Mouse (Mus musculus) kidney, postnatal 0 days (tissue): Measurements from ENCODE around the gene Nbdy. TPM values are rescaled to one million over a fixed set of nuclear protein-coding genes. Genes with fewer than 3 reads are reported as not detected.

Experiments
- ATAC-seq: fragments of 200-750 bp; cut with Nextera tagmentation; replicated peaks from 2 replicates; pipeline ENCODE4 v1.8.0; 2017; ENCODE audit warnings: low read depth, moderate number of reproducible peaks, moderate TSS enrichment, moderate library complexity; ENCODE audit not compliant: low FRiP score
- DNase-seq: peaks from one replicate; pipeline ENCODE4 v3.0.0-alpha.2; 2016; ENCODE audit warnings: low spot score
- H3K27ac ChIP-seq: fragments of 300-500 bp; sonication (generic); 2 replicates; pipeline ENCODE4 v1.5.1; 2014; ENCODE audit warnings: mild to moderate bottlenecking
- H3K27me3 ChIP-seq: fragments of 300-500 bp; sonication (generic); 2 replicates; pipeline ENCODE4 v1.6.1; 2014; ENCODE audit warnings: low read length, mixed read lengths; ENCODE audit not compliant: insufficient read depth
- H3K36me3 ChIP-seq: fragments of 300-500 bp; sonication (generic); 2 replicates; pipeline ENCODE4 v1.6.1; 2014; ENCODE audit warnings: low read length, mixed read lengths; ENCODE audit not compliant: insufficient read depth
- H3K4me1 ChIP-seq: fragments of 300-500 bp; sonication (generic); replicated peaks from 2 replicates; pipeline ENCODE4 v1.6.1; 2014; ENCODE audit warnings: antibody characterized with exemption, low read length, mixed read lengths; ENCODE audit not compliant: insufficient read depth
- H3K4me2 ChIP-seq: fragments of 300-500 bp; sonication (generic); 2 replicates; pipeline ENCODE4 v1.6.1; 2014; ENCODE audit warnings: mild to moderate bottlenecking, low read length, moderate library complexity, mixed read lengths
- H3K4me3 ChIP-seq: fragments of 300-500 bp; sonication (generic); replicated peaks from 2 replicates; pipeline ENCODE4 v1.5.1; 2014; ENCODE audit warnings: low read depth, low read length
- H3K9ac ChIP-seq: fragments of 300-500 bp; sonication (generic); 2 replicates; pipeline ENCODE4 v1.6.1; 2014; ENCODE audit warnings: low read depth, low read length
- H3K9me3 ChIP-seq: fragments of 300-500 bp; sonication (generic); replicated peaks from 2 replicates; pipeline ENCODE4 v1.6.1; 2016; ENCODE audit warnings: low read length, inconsistent platforms, mixed read lengths
- CTCF ChIP-seq: IDR thresholded peaks from 2 replicates; pipeline ENCODE4 v1.5.1; 2016; ENCODE audit warnings: antibody characterized with exemption, low read depth, mild to moderate bottlenecking, moderate library complexity
- WGBS: fragments of 180-500 bp; shearing (Covaris S2); extraction: QIAGEN DNeasy Blood & Tissue Kit; methylation state at CpG from one replicate; pipeline ENCODE4 v1.1.7; 2014; 5-methylcytosine and 5-hydroxymethylcytosine counted together
- polyA plus RNA-seq: library from polyadenylated mRNA; unstranded; fragments of >200 nt; fragmentation: Nextera tagmentation; extraction: Ambion mirVana; gene quantifications from 2 replicates; pipeline ENCODE4 v1.2.1, GENCODE M21; 2015

Nbdy gene
- polyA plus RNA-seq: 132 and 133 TPM in 2 replicates

DNA sequence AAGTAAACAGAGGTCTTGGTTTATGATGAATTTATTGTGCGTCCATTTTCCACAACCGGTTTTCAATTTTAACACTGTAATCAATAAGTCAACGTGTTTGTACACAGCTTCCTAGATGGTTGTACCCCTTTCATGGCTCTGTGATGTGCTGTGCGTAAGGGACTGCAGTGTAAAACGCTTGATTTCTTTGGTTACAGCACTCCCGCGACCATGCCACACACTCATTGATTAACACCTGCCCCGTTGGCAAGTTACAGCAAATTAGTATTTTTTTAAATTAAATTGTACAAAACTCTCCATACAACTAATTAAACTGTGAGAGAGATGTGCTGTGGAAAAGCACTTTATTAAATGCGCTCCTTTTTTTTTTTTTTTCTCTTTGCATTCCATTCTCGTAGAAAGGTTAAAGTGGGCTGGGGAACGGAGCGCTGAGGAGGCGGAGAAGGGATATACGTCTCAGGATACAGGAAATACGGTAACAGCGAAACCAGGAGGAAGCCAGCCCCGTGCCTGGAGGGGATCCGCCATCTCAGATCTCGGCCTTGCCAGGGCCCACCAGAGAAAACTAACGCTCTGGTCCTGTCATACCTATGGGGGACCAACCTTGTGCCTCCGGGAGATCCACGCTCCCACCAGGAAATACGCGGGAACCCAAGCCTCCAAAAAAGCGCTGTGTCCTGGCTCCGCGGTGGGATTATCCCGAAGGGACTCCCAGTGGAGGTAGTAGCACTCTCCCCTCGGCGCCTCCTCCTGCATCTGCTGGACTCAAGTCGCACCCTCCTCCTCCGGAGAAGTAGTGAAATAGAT, at the start of gene Nbdy:
Gene Nbdy, plus strand, starts transcription at position 481 of the 807 bp plus-strand sequence.
- peak; percentile 85 for ATAC-seq
- Histone ChIP-seq H3K9me3 (no peaks in the 10 kb centered on the region), H3K27ac (peak within 1 kb of the TSS; percentile 83), H3K36me3 (no peaks in the 10 kb centered on the region), H3K4me3 (peak within 1 kb of the TSS; percentile 54), H3K9ac (peak within 1 kb of the TSS; percentile 69), H3K4me2 (peak within 1 kb of the TSS; percentile 58), H3K27me3 (no peaks in the 10 kb centered on the region), H3K4me1 (no peaks in the 10 kb centered on the region)
- 18% methylated on average over 32 of the region's 32 CpGs for WGBS
- TF ChIP-seq CTCF: no peak
- DNase-seq: peak; percentile 85

DNA sequence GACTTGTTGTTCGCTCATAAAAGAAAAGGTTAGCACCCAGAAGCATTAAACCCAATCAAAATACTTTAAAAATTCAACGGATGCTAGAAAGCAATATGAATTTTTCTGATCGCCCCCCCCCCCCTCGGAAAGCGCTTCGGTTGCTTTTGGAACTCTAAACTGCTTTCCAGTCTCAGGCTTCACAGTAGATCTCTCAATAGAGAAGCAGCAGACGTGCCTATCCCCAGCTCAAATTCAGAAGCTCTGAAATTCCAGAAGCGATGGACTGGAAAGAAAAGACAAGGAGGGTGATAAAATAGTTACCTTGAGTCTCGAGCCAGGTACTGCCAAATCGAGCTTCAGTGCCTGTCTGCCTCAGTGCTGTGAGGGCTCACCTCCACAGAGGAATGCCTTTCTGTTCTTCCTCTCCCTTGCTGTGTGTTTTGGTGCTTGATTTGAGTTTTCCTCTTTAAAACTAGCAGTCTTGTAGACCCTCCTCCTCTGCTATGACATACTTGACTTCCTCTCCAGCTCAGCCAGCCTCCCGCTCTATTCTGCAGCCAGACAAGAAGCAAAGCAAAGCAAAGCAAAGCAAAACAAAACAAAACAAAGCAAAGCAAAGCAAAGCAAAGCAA, 27.5 kb upstream of the Nbdy start, which contains the start of gene Kctd12b:
Gene Kctd12b, minus strand, starts transcription at position 610 of the 614 bp plus-strand sequence.
- Histone ChIP-seq H3K27ac (peak within 1 kb of the TSS; percentile 85), H3K9me3 (no peaks in the 10 kb centered on the region), H3K36me3 (no peaks in the 10 kb centered on the region), H3K4me3 (peak within 1 kb of the TSS; percentile 43), H3K27me3 (no peaks in the 10 kb centered on the region), H3K4me1 (no peaks in the 10 kb centered on the region), H3K9ac (peak within 1 kb of the TSS; percentile 42; the same call in 1 of the 2 replicates), H3K4me2 (peak within 1 kb of the TSS; percentile 50)
- TF ChIP-seq CTCF: no peak
- ATAC-seq: peak; percentile 68; the same call in 1 of the 2 replicates
- WGBS: 30% methylated on average over 11 of the region's 11 CpGs
- peak; percentile 72 for DNase-seq

DNA sequence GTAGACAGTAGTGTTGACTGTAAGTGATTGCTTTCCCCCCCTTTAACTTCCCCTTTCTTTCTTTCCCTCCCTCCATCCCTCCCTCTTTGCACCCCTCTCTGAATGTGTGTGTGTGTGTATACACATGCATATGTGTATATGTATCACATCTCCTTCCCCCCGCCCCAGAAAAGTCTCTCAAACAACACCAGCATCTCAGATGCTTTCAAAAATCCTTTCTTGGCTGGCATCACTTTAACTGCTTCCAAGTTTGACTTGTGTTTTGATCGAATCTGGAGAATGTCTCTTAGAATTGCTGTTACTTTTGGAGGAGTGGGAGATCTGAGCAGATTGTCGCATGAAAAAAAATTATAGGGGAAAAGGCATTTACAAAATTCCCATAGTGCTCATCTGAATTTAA, 22.9 kb upstream of the Nbdy start:
- H3K36me3 ChIP-seq: no peaks in the 10 kb centered on the region
- no peaks in the 10 kb centered on the region for H3K4me1 ChIP-seq
- H3K27ac ChIP-seq: no peak overlapping the region
- H3K4me2 ChIP-seq: no peak overlapping the region
- 77% methylated on average over 3 of the region's 3 CpGs for WGBS
- TF ChIP-seq CTCF: no peak
- no peak overlapping the region for H3K4me3 ChIP-seq
- ATAC-seq: no peak
- DNase-seq: no peak
- H3K9me3 ChIP-seq: no peaks in the 10 kb centered on the region
- no peaks in the 10 kb centered on the region for H3K27me3 ChIP-seq
- no peak overlapping the region for H3K9ac ChIP-seq

DNA sequence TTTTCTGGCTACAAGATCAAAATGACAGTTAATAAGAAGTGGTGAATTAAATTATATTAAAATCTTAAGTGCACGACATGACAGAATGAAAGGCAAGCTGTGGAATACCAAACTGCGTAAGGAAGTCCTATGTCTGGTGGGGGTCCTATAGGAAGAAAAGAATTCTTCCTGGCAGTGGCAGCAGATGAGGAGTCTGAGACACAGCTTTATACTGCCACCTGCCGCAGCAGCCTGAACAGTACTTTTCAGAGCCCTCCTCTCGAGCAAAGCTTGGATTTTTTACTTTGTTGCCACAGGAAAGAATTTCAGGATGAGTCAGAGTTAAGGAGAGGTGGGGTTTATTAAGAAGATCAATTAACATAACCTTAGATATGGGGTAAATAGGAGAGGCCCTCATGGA, 15.7 kb upstream of the Nbdy start:
- no peak overlapping the region for H3K27ac ChIP-seq
- H3K9ac ChIP-seq: no peak overlapping the region
- DNase-seq (peak; percentile 40), ATAC-seq (no peak)
- no peaks in the 10 kb centered on the region for H3K36me3 ChIP-seq
- WGBS: 41% methylated on average over 4 of the region's 4 CpGs
- peak; percentile 62 for TF ChIP-seq CTCF
- no peak overlapping the region for H3K4me3 ChIP-seq
- no peaks in the 10 kb centered on the region for H3K9me3 ChIP-seq
- no peaks in the 10 kb centered on the region for H3K4me1 ChIP-seq
- H3K4me2 ChIP-seq: no peak overlapping the region
- no peaks in the 10 kb centered on the region for H3K27me3 ChIP-seq

DNA sequence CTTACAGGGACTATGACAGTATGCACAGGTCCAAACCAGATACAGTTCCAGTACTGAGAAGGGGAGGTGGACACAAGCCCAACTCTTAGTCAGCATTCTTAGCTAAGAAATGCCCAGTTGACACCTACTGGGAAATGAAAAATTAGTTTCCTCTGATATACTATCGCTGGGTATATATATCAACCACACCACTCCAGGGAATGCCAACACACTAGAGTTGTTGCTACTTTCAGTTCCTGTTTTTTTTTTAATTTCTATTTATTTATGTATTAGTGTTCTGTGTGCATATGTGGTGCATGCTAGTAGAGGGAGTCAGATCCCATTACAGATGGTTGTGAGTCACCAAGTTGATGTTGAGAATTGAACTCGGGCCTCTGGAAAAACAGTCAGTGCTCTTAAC, 6.7 kb upstream of the Nbdy start:
- H3K4me3 ChIP-seq: no peak overlapping the region
- H3K36me3 ChIP-seq: no peaks in the 10 kb centered on the region
- no peak overlapping the region for H3K27ac ChIP-seq
- no peak for DNase-seq
- 74% methylated on average over 2 of the region's 2 CpGs for WGBS
- no peaks in the 10 kb centered on the region for H3K4me1 ChIP-seq
- H3K4me2 ChIP-seq: no peak overlapping the region
- no peaks in the 10 kb centered on the region for H3K27me3 ChIP-seq
- no peak for ATAC-seq
- TF ChIP-seq CTCF: no peak
- no peak overlapping the region for H3K9ac ChIP-seq
- H3K9me3 ChIP-seq: no peaks in the 10 kb centered on the region

DNA sequence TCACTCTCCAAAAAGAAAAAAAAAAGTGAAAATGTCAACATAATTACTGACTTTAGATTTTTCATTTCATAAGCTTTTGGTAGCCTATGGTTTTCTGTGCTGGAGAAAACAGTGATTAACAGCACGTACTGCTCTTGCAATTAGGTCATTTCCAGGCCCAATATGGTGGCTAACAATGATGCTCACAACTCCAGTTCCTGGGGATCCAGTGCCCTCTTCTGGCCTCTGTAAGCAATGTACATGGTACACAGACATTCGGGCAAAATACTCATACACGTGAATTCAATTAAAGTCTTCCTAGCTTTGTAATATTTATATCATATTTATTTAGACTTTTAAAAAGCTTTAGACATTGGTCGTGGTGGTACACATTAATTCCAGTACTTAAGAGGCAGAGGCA, 3.8 kb upstream of the Nbdy start:
- no peaks in the 10 kb centered on the region for H3K4me1 ChIP-seq
- no peaks in the 10 kb centered on the region for H3K27me3 ChIP-seq
- H3K4me2 ChIP-seq: no peak overlapping the region
- no peaks in the 10 kb centered on the region for H3K36me3 ChIP-seq
- ATAC-seq (no peak), DNase-seq (peak; percentile 29)
- no peak overlapping the region for H3K9ac ChIP-seq
- no peak overlapping the region for H3K27ac ChIP-seq
- no peak overlapping the region for H3K4me3 ChIP-seq
- no peaks in the 10 kb centered on the region for H3K9me3 ChIP-seq
- WGBS: 36% methylated on average over 4 of the region's 4 CpGs
- peak; percentile 66 for TF ChIP-seq CTCF
